Mouse (Mus musculus) testis, postnatal 14 days (tissue): ENCODE measurements at regions not wholly inside any gene's neighbourhood (a gene's known extent, or its start where the extent isn't known, plus 50 kb on each side); places are given as distances from the start of the nearest gene placed in this dataset.

Source experiments
- DNase-seq: peaks from one replicate; pipeline ENCODE4 v3.0.0; 2021; ENCODE audit warnings: low spot score

DNA sequence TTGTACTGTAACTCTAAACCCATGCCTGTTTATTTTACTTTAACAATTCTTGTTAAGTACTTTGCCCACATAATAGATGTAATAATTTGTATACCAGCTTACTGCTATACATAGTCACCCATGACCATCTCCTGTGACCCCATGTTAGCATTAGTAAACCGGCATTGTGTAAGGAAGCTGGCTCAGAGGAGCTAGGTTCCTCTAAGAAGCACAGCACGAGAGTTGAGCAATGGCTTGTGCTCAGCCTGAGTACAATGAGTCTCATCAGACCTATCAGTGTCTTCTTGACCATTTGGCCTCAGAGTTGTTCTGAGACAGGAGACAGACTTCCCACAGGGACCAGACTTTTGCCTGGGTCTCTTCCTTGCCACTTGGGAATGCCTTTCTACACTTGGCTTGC, 279.6 kb downstream of the Maf start:
- DNase-seq: no peak

DNA sequence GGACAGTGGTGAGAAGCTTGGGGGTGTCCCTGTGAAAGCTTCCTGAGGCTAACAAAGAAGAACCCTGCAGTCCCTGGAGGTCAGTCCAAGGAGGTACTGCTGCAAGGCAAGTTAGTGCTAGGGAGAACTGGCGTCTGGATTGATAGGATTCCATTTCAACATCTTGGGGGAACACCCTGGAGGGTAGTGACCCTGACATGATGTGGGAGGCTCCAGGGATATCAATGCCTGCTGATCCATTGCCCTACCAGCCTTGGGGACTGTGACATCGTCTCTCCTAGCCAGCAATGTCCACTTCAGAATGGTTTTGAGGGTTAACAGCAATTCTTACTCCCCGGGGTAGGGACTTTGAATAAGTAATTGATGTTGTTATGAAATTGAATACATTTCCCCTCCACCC, 280.1 kb downstream of the Maf start:
- DNase-seq: no peak

DNA sequence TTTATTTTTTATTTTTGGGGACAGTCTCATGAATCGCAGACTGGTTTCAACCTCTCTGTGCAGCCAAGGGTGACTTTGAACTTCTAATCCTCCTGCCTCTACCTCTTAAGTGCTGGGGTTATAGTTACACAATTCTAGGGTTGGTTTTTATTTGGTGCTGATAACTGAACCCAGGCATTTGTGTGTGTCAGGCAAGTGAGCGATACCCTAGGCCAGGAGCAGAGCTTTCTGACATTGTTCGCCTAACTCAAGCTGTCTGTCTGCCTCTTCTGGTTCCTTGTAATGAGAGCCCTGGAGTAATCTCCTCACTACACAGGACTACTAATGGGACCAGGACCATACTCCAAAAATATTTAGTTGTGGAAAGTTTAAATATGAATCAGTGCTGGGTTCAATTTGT, 281.1 kb downstream of the Maf start:
- no peak for DNase-seq

DNA sequence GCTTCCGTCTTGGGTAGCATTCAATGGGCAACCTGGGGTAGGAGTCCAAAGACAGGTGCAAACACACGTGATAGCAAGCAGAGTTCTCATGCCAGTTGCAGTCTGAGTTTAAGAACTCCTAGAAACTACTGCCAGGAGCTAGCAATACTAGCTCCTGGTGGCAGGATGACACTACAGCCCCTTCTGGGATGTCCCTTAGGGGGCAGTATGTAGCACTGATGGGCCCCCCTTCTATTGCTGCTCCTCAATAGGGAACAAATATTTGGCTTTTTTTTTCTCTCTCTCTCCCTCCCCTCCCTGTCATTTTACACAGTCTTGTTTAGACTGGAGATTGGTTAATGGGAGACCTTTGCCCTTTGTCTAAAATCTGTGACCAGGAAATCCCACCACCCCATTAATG, 282.2 kb downstream of the Maf start:
- no peak for DNase-seq

DNA sequence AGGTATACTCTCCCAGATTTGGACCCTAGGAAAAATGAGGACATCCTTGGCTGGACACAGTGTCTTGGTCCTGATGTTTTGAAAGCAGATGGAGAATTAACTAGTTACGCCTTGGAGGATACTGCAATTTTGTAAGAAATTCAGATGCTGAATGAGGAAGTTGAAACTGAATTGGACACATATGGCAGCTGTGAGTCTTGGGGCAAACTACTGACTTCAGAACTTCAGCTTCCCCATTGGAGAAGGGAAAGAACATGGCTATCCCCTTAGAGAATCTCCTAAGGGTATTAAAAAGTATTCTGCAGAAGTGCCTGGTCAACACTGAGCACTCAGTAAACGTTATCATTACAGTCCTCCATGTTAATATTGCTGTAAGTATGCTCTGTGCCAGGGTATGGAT, 283.9 kb downstream of the Maf start:
- no peak for DNase-seq

DNA sequence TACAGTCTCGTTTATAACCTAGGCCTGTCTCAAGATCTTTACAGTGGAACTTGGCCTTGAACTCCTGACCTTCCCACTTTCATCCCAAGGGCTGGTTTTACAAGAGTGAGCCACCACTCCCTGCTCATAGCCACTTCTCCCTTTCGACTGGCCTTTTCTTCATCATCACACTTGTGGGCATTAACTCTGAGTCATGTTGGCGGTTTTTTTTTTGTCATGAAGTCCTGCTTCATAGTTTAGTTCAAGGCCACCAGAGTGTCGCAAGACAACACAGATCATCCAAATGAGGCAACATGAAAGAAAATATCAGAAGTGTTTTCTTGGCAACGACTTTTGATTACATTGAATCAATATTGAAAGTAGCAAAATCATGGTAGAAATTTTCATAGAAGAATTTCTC, 284.5 kb downstream of the Maf start:
- DNase-seq: no peak

DNA sequence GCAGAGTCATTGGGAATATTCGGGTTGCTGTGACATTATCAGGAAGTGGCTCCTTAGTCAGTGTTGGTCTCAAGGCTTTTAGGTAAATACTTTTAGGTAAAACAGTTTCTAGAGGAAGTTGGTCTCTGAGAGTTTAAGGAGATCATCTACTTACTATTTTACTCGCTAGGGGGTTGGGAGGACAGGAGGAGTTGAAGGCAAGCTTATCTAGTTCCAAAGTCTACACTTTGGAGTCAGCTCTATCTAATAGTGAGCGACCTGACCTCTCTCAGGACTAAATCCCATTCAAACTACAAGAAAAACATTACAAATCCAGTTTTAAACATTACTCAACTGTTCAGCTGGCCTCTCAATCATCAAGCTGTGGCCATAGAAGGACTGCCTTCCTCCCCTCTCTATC, 287.1 kb downstream of the Maf start:
- DNase-seq: no peak

DNA sequence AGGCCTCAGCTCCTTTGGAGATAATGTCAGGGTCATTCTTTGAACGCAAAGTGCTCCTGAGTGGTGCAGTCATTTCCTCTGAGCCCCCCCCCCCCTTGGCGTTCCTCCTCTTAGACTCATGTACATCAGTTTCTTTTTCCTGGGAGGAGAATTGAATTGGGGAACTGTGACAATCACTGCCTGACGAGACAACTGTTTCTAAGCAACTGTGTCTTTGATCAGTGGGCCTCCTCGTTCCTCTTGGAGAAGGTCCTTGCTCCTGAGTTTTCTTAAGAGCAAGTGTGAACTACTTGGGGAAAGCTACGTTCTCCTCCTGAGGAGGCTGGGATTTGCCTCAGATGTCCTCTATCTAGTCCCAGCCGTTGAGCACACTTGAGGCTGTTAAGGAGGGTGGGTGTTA, 287.5 kb downstream of the Maf start:
- DNase-seq: no peak

DNA sequence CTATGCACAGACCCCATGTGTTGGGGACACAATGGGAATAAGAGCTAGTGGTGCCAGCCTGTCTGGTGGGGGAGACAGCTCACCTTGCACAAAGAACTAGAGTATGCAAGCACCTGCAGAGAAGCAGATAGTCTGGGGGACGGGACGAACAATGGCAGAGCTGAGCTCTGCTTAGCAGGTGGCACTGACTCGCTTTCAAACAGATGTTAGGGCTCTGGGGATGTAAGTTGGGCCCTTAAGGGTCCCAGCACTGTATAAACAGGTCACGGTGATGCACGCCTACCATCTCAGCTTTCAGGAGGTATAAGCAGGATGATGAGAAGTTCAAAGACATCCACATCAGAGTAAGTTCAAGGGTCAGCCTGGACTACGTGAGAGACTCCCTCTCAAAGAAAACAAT, 289.5 kb downstream of the Maf start:
- no peak for DNase-seq

DNA sequence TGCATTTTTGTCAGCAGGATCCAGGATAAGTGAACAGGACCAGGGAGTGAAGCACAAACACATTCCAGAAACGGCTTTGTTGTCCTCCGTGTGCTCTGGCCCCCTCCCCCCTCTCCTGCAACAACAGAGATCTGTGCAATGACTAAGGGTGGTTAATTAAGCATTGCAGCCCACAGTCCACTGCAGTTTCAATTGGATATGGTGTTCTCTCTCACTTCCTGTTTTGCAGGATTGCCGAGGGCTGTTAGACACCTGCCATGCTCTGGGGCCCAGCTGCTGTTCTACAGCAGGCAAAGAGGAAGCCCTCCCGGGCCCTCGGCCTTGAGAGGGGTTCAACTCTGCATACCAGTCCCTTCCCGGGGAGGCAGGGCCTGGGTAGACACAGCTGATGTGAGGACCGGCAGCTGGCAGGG, 293.5 kb downstream of the Maf start:
- DNase-seq: peak; percentile 46

DNA sequence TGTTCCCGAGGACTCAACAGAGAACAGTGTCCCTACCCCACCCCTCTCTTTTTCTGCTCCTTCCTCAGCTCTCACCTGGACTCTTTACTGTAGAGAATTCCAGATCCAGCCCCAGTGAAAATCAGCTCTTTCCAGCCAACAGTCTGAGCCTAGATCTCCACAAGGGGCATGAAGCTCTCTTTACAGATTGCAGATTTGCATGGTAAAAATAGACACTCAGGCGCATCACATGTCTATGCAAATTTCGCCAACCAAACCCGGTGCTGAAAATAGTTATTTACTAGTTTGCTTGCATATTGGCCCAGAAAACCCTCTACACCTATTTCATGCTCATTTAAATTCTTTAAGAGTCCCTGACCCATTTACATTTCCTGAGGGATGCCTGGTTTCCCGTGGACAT, 295.8 kb downstream of the Maf start:
- DNase-seq: no peak

DNA sequence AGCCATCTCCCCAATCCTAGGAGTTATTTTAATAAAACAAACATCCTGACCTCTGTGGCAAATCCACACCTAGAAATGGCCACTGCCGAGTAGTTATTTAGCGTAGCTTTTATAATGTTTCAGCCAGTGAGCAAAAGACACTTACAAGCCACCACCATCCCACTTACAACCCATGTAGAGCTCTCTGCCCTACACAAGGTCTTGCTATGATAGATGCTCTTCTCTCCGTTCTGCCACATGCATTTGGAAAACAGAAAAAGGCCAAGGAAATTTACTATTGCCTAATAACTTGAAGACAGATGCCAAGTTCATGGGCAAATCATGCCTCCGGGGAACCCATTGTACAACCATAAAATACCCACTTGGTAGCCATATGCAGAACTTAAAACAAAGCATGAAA, 296.5 kb downstream of the Maf start:
- no peak for DNase-seq

DNA sequence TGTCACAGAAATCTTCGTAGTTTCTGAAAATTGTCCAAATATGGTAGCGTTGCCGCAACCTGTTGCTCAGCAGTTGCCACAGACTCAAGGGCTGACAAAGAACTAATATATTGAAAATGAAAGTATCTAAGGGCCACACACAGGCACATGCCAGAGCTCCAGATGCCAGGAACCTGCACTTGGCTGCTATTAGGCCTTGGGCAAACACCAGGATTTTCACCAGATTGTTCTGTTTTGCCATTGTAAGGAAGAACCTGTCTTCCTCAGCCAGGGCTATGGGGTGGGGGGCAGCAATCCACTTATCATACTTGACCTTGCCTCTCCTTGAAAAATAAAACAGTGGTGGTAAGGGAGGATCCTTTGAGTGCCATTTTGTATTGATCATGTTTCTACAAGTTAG, 297.4 kb downstream of the Maf start:
- DNase-seq: no peak

DNA sequence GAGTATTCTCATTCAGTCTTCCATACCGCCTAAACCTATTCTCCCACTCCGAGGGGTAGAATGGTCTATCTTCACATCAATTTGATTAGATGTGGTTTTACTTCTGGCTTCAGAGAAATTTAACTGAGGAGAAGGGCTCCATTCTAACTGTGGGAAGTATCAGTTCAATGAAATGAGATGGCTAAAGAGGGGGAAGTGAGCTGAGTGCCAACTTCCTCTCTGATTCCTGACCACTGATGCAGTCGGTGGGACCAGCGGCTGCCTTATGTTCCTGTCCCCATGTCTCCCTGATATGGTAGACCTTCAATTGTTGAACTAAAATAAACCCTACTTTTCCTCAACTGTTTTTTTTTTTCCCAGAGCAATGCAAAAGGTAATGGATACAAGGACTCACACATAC, 300.1 kb downstream of the Maf start:
- no peak for DNase-seq

DNA sequence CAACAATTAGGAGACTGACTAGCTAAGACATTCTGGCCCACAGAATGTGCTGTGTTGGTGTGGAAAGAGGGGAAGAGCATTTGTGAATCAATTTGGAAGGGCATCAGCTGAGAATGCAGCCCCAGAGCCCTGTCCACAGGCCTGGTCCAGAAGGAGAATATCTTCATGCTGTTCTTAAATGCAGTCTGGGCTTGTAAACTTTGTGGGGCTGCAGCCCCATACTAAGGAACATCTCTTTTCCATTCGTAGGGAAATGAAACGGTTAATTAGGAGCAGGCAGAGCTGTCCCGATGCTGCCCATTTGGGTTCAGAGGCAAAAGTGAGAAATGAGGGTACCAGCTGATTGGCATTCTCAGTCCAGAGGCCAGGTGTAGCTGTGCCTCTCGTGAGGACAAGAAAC, 304.0 kb downstream of the Maf start:
- no peak for DNase-seq

DNA sequence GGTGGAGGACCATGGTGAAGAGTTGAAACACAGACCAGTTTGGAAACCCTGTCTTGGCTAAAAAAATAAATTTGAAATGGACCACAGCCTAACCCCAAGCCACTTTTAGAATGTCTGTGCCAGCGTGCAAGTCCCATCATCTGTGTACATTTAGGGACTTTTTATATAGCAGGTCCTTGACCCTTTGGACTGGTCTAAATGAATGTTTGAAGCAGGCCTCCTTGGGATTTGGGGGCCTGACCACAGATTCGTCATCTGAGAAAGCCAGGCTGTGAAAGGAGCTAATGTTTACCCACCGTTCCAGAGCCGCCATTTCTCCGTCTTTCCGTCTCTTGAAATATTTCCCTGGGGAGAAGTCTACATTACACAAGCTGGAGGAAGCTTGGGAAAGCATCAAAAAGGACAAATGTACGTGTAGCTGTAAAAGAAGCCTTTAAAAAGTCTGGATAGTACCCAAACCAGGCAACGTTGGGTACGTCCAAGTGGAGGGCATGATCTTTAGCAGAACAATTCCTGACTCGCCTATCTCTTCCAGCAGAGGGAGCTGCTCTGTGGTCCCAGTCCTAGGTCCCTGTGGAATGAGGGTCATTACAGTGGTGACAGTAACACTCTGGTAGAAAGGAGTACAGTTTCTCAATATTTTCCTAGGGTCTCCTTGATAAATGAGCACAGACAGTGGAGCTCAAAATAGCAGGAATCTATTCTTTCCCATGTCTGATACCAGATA, 305.0 kb downstream of the Maf start:
- DNase-seq: no peak
